Mouse (Mus musculus) MEL (cell line): ENCODE measurements around the gene Csgalnact2.

Experiments used
- CTCF ChIP-seq, 3 experiments: IDR thresholded peaks in 2 of 3; conservative IDR thresholded peaks in 1 of 3; 2 replicates each; pipeline ENCODE4 v1.5.1; 2011 to 2012; ENCODE audit warnings: low read length in 3 of 3, low read depth in 2 of 3, mild to moderate bottlenecking in 2 of 3, improper control_type of control experiment in 1 of 3, inconsistent platforms in 1 of 3, mixed read lengths in 1 of 3, moderate library complexity in 1 of 3; ENCODE audit not compliant: control insufficient read depth in 1 of 3, insufficient read depth in 1 of 3, poor library complexity in 1 of 3, severe bottlenecking in 1 of 3
- ELF1 ChIP-seq: IDR thresholded peaks from 2 replicates; pipeline ENCODE4 v1.6.1; 2014; ENCODE audit warnings: low read depth, mild to moderate bottlenecking, inconsistent platforms, low read length, improper control_type of control experiment, moderate library complexity
- ETS1 ChIP-seq: IDR thresholded peaks from 2 replicates; pipeline ENCODE4 v1.6.1; 2012; ENCODE audit warnings: low read depth, mild to moderate bottlenecking, inconsistent platforms, low read length, improper control_type of control experiment, moderate library complexity
- JUND ChIP-seq: IDR thresholded peaks from 2 replicates; pipeline ENCODE4 v1.6.1; 2011; ENCODE audit warnings: low read depth, mild to moderate bottlenecking, improper control_type of control experiment, low read length
- MEF2A ChIP-seq: IDR thresholded peaks from 2 replicates; pipeline ENCODE4 v1.6.1; 2014; ENCODE audit warnings: low read depth, mild to moderate bottlenecking, inconsistent platforms, low read length, improper control_type of control experiment; ENCODE audit not compliant: poor library complexity, insufficient replicate concordance, severe bottlenecking; ENCODE audit errors: extremely low read depth
- POLR2A ChIP-seq, 2 experiments: IDR thresholded peaks; 2 replicates each; pipeline ENCODE4 v1.6.1; 2011 to 2012; ENCODE audit warnings: low read length in 2 of 2, mild to moderate bottlenecking in 2 of 2, control low read depth in 1 of 2, improper control_type of control experiment in 1 of 2, low read depth in 1 of 2, moderate library complexity in 1 of 2; ENCODE audit not compliant: control insufficient read depth in 1 of 2, insufficient read depth in 1 of 2, poor library complexity in 1 of 2
- SIN3A ChIP-seq: IDR thresholded peaks from 2 replicates; pipeline ENCODE4 v1.6.1; 2012; ENCODE audit warnings: low read length, improper control_type of control experiment, inconsistent platforms
- SMC3 ChIP-seq: IDR thresholded peaks from 2 replicates; pipeline ENCODE4 v1.6.1; 2011; ENCODE audit warnings: low read depth, low read length, improper control_type of control experiment

DNA sequence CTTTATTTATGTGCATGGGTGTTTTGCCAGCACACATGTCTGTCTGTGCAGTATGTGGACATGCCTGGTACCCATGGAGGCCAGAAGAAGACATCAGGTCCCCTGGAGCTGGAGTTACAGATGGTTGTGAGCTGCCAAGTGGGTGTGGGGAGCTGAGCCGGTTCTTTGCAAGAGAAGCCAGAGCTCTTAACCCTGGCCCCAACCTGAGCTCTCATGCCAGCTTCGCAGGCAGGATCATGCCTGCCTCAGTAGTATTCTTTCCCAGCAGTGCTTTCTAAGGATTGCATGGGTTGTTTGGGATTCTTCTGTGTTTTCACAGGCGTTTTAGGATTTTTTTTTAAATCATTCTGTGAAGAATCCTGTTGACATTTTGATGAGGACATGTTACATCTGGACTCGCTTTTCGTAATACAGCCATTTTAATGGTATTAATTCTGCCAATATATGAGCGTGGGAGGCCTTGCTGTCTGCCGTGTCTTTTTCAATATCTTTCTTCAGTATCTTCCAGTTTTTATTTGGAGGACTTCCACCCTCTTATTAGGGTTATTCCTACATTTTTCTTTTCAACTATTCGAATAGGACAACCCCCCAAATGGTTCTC, 41.1 kb downstream of the Csgalnact2 start:
- TF ChIP-seq MEF2A, result no peak
- TF ChIP-seq ETS1, result no peak
- TF ChIP-seq SMC3, result no peak
- no peak for TF ChIP-seq POLR2A (IDR thresholded peaks at IDR 0.05; ENCODE audit: control insufficient read depth in 1 of 2, insufficient read depth in 1 of 2, low read depth in 1 of 2, low read length in 2 of 2, poor library complexity in 1 of 2)
- TF ChIP-seq CTCF (IDR thresholded peaks at IDR 0.05 in 2 of 3, conservative IDR thresholded peaks at IDR 0.05 in 1 of 3; ENCODE audit: control insufficient read depth in 1 of 3, insufficient read depth in 1 of 3, low read depth in 2 of 3, low read length in 3 of 3, poor library complexity in 1 of 3, severe bottlenecking in 1 of 3), result no peak
- TF ChIP-seq JUND, result no peak
- no peak for TF ChIP-seq ELF1
- TF ChIP-seq SIN3A, result no peak
